Mouse (Mus musculus): ENCODE measurements around the gene Rapgef3. TPM values are rescaled to one million over a fixed set of nuclear protein-coding genes. Genes with fewer than 3 reads are reported as not detected.

The Rapgef3 gene
- polyA plus RNA-seq, 1 experiment from 2014 or later: 10.1 TPM

DNA sequence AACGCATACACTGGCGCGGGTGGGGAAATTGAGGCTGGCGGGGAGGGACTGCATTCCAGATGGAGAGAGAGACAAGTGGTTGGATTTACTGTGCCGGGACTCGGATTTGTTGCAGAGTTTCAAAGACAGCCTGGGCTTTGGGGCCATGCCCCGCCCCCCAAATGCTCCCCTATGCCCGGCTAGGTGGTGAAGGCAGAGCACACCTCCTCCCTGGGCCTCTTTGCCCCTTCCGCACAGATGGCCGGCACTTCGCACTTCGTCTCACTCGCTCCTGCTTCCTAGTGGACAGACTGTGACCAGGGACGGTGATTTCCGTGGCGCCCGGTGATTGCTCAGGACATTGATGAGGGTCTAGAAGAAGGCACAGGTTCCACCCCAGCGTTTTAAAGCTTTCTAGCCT lies 420 bp upstream of the Rapgef3 start:
- peaks cover 36% of the 10 kb centered on the region for H3K27me3 ChIP-seq
- H3K4me2 ChIP-seq: peak overlapping the region; percentile 78
- ATAC-seq (ENCODE audit: insufficient number of reproducible peaks, insufficient read depth, low FRiP score, low TSS enrichment, low read depth): no peak
- peak overlapping the region; percentile 43 for H3K4me3 ChIP-seq (replicated peaks)
- H3K4me1 ChIP-seq (replicated peaks): peaks cover 48% of the 10 kb centered on the region
- H3K36me3 ChIP-seq: no peaks in the 10 kb centered on the region
- WGBS: under 1% methylated on average over 18 of the region's 18 CpGs
- H3K9ac ChIP-seq (replicated peaks): peak overlapping the region; percentile 75
- no peaks in the 10 kb centered on the region for H3K9me3 ChIP-seq
- H3K27ac ChIP-seq: peak overlapping the region; percentile 50; the same call in 1 of the 2 replicates

DNA sequence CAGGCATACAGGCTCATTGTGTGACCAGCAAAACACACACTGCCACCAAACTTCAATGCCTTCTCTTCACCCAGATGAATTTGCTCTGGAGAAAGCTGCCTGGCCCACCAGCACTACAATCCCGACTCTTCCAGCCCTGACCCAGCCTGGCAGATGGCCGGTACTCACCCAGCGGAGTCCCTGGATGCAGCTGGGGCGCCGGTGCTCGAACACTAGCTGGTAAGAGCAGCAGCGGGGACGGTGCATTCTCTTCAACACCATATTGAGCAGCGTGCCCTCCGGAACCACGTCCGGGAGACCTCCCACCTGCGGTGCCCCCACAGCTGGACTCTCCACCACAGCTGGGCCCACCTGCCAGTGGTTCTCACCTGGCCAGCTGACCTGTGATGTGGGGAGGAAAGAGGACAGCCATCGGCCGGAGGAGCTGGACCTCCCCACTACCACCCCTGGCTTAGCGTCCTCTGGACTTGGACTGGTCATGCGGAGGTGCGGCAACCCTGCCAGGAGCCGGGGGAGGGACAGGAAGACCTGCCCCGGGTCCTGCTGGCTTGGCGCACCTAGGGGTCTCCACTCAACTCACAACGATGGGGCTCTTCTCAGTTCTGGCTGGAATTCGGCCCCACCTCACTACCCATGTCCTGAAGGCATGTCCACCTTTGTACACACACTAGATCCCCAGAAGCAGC lies 1.0 kb downstream of the Rapgef3 start:
- peak overlapping the region; percentile 43 for H3K4me3 ChIP-seq (replicated peaks)
- H3K4me2 ChIP-seq: peak overlapping the region; percentile 78
- H3K9me3 ChIP-seq: no peaks in the 10 kb centered on the region
- peaks cover 53% of the 10 kb centered on the region for H3K4me1 ChIP-seq (replicated peaks)
- 12% methylated on average over 23 of the region's 23 CpGs for WGBS
- no peak overlapping the region for H3K27ac ChIP-seq
- peaks cover 36% of the 10 kb centered on the region for H3K27me3 ChIP-seq
- no peak for ATAC-seq (ENCODE audit: insufficient number of reproducible peaks, insufficient read depth, low FRiP score, low TSS enrichment, low read depth)
- peak overlapping the region; percentile 75; the same call in 1 of the 2 replicates for H3K9ac ChIP-seq (replicated peaks)
- H3K36me3 ChIP-seq: no peaks in the 10 kb centered on the region

- Histone ChIP-seq H3K4me1 (replicated peaks) (peaks cover 57% of the 10 kb centered on the region), H3K9ac (replicated peaks) (peak overlapping the region; percentile 47; the same call in 1 of the 2 replicates), H3K27ac (no peak overlapping the region), H3K4me3 (replicated peaks) (peak overlapping the region; percentile 43), H3K9me3 (no peaks in the 10 kb centered on the region), H3K4me2 (peak overlapping the region; percentile 78), H3K27me3 (peaks cover 36% of the 10 kb centered on the region), H3K36me3 (no peaks in the 10 kb centered on the region)
- 26% methylated on average over 8 of the region's 8 CpGs for WGBS
- ATAC-seq (ENCODE audit: insufficient number of reproducible peaks, insufficient read depth, low FRiP score, low TSS enrichment, low read depth): no peak
These were observed 1.6 kb downstream of the Rapgef3 start for GRCm38 (mm10) chr15:97766194-97766593.

GRCm38 (mm10) chr15:97765090-97765794 lies 2.5 kb downstream of the Rapgef3 start:
- WGBS: 33% methylated on average over 13 of the region's 13 CpGs
- Histone ChIP-seq H3K27ac (no peak overlapping the region), H3K9me3 (no peaks in the 10 kb centered on the region), H3K36me3 (0 out of 2 replicates have a peak, but pooled peaks cover 1% of the 10 kb centered on the region), H3K9ac (replicated peaks) (no peak overlapping the region), H3K4me3 (replicated peaks) (peak overlapping the region; percentile 7; the same call in 1 of the 2 replicates), H3K4me2 (peak overlapping the region; percentile 78), H3K4me1 (replicated peaks) (peaks cover 57% of the 10 kb centered on the region), H3K27me3 (peaks cover 31% of the 10 kb centered on the region)
- ATAC-seq (ENCODE audit: insufficient number of reproducible peaks, insufficient read depth, low FRiP score, low TSS enrichment, low read depth): no peak

- Histone ChIP-seq H3K4me2 (no peak overlapping the region), H3K4me1 (replicated peaks) (peaks cover 57% of the 10 kb centered on the region), H3K4me3 (replicated peaks) (no peak overlapping the region), H3K36me3 (peaks cover 7% of the 10 kb centered on the region; the same call in 1 of the 2 replicates), H3K27ac (no peak overlapping the region), H3K27me3 (peaks cover 24% of the 10 kb centered on the region), H3K9me3 (no peaks in the 10 kb centered on the region), H3K9ac (replicated peaks) (no peak overlapping the region)
- 60% methylated on average over 2 of the region's 2 CpGs for WGBS
- no peak for ATAC-seq (ENCODE audit: insufficient number of reproducible peaks, insufficient read depth, low FRiP score, low TSS enrichment, low read depth)
These were observed 3.2 kb downstream of the Rapgef3 start for GRCm38 (mm10) chr15:97764532-97764931.

GRCm38 (mm10) chr15:97763256-97764049 lies 4.3 kb downstream of the Rapgef3 start:
- H3K9me3 ChIP-seq: no peaks in the 10 kb centered on the region
- H3K4me1 ChIP-seq (replicated peaks): peaks cover 52% of the 10 kb centered on the region
- no peak overlapping the region for H3K4me2 ChIP-seq
- WGBS: 55% methylated on average over 9 of the region's 9 CpGs
- H3K27ac ChIP-seq: no peak overlapping the region
- no peak for ATAC-seq (ENCODE audit: insufficient number of reproducible peaks, insufficient read depth, low FRiP score, low TSS enrichment, low read depth)
- H3K4me3 ChIP-seq (replicated peaks): no peak overlapping the region
- peaks cover 21% of the 10 kb centered on the region for H3K27me3 ChIP-seq
- peaks cover 7% of the 10 kb centered on the region; the same call in 1 of the 2 replicates for H3K36me3 ChIP-seq
- no peak overlapping the region for H3K9ac ChIP-seq (replicated peaks)

- WGBS: 42% methylated on average over 9 of the region's 9 CpGs
- Histone ChIP-seq H3K4me2 (no peak overlapping the region), H3K9ac (replicated peaks) (no peak overlapping the region), H3K9me3 (no peaks in the 10 kb centered on the region), H3K27ac (no peak overlapping the region), H3K4me3 (replicated peaks) (no peak overlapping the region), H3K36me3 (peaks cover 7% of the 10 kb centered on the region; the same call in 1 of the 2 replicates), H3K4me1 (replicated peaks) (peaks cover 45% of the 10 kb centered on the region), H3K27me3 (peaks cover 21% of the 10 kb centered on the region)
- ATAC-seq (ENCODE audit: insufficient number of reproducible peaks, insufficient read depth, low FRiP score, low TSS enrichment, low read depth): no peak
These were observed 5.0 kb downstream of the Rapgef3 start for GRCm38 (mm10) chr15:97762733-97763132.

- no peak overlapping the region for H3K27ac ChIP-seq
- H3K4me2 ChIP-seq: no peak overlapping the region
- WGBS: 44% methylated on average over 13 of the region's 13 CpGs
- H3K4me3 ChIP-seq (replicated peaks): no peak overlapping the region
- H3K9me3 ChIP-seq: no peaks in the 10 kb centered on the region
- H3K9ac ChIP-seq (replicated peaks): no peak overlapping the region
- no peak for ATAC-seq (ENCODE audit: insufficient number of reproducible peaks, insufficient read depth, low FRiP score, low TSS enrichment, low read depth)
- peaks cover 33% of the 10 kb centered on the region for H3K4me1 ChIP-seq (replicated peaks)
- peaks cover 7% of the 10 kb centered on the region; the same call in 1 of the 2 replicates for H3K36me3 ChIP-seq
- H3K27me3 ChIP-seq: peaks cover 10% of the 10 kb centered on the region; the same call in 1 of the 2 replicates
These were observed 6.3 kb downstream of the Rapgef3 start for GRCm38 (mm10) chr15:97761438-97761837.

GRCm38 (mm10) chr15:97760952-97761351 lies 6.8 kb downstream of the Rapgef3 start:
- Histone ChIP-seq H3K9ac (replicated peaks) (no peak overlapping the region), H3K9me3 (no peaks in the 10 kb centered on the region), H3K27ac (no peak overlapping the region), H3K4me1 (replicated peaks) (peaks cover 31% of the 10 kb centered on the region), H3K27me3 (peaks cover 6% of the 10 kb centered on the region; the same call in 1 of the 2 replicates), H3K4me2 (no peak overlapping the region), H3K4me3 (replicated peaks) (no peak overlapping the region), H3K36me3 (peaks cover 7% of the 10 kb centered on the region; the same call in 1 of the 2 replicates)
- whole genome bisulfite sequencing: 80% methylated on average over 5 of the region's 5 CpGs
- ATAC-seq (ENCODE audit: insufficient number of reproducible peaks, insufficient read depth, low FRiP score, low TSS enrichment, low read depth): no peak

GRCm38 (mm10) chr15:97760006-97760405 lies 7.8 kb downstream of the Rapgef3 start:
- no peak overlapping the region for H3K4me3 ChIP-seq (replicated peaks)
- peaks cover 7% of the 10 kb centered on the region; the same call in 1 of the 2 replicates for H3K36me3 ChIP-seq
- peaks cover 1% of the 10 kb centered on the region; the same call in 1 of the 2 replicates for H3K27me3 ChIP-seq
- no peak for ATAC-seq (ENCODE audit: insufficient number of reproducible peaks, insufficient read depth, low FRiP score, low TSS enrichment, low read depth)
- WGBS: 92% methylated on average over 9 of the region's 9 CpGs
- H3K9me3 ChIP-seq: no peaks in the 10 kb centered on the region
- H3K9ac ChIP-seq (replicated peaks): no peak overlapping the region
- peaks cover 33% of the 10 kb centered on the region for H3K4me1 ChIP-seq (replicated peaks)
- no peak overlapping the region for H3K4me2 ChIP-seq
- no peak overlapping the region for H3K27ac ChIP-seq

Measured in limb, embryonic 12.5 days (tissue).